Mouse (Mus musculus): ENCODE measurements around the gene Tpgs1.
A peak's percentile ranks its signal among the peaks of the same experiment; 100 is the strongest.
"Not testable (repeated sequence)": the region's sequence is repeated elsewhere in the genome, so short reads cannot be mapped to it uniquely, and the experiment has no call there.

Gene Tpgs1

GRCm38 (mm10) chr10:79691986-79692548, 22.9 kb downstream of the Tpgs1 start:
- DNase-seq (ENCODE audit: extremely low spot score, low spot score) = no peak

GRCm38 (mm10) chr10:79693580-79694378, 24.6 kb downstream of the Tpgs1 start:
- DNase-seq (ENCODE audit: extremely low spot score, low spot score) = no peak

- no peak for DNase-seq (ENCODE audit: extremely low spot score, low spot score)
Measured at GRCm38 (mm10) chr10:79694379-79694655, 25.1 kb downstream of the Tpgs1 start.

GRCm38 (mm10) chr10:79695231-79696128, 26.3 kb downstream of the Tpgs1 start:
- peak; percentile 69 for DNase-seq (ENCODE audit: extremely low spot score, low spot score)

GRCm38 (mm10) chr10:79696129-79696651, 27.0 kb downstream of the Tpgs1 start:
- DNase-seq (ENCODE audit: extremely low spot score, low spot score) = no peak

GRCm38 (mm10) chr10:79697916-79698315, 28.7 kb downstream of the Tpgs1 start:
- no peak for DNase-seq (ENCODE audit: extremely low spot score, low spot score)

GRCm38 (mm10) chr10:79698459-79698858, 29.3 kb downstream of the Tpgs1 start:
- DNase-seq (ENCODE audit: extremely low spot score, low spot score) = no peak

- DNase-seq (ENCODE audit: extremely low spot score, low spot score) = no peak
Measured at GRCm38 (mm10) chr10:79700676-79701075, 31.5 kb downstream of the Tpgs1 start.

GRCm38 (mm10) chr10:79701443-79702129, 32.4 kb downstream of the Tpgs1 start:
- DNase-seq (ENCODE audit: extremely low spot score, low spot score) = no peak

- not testable (repeated sequence) for DNase-seq (ENCODE audit: extremely low spot score, low spot score)
Measured at GRCm38 (mm10) chr10:79702970-79703369, 33.8 kb downstream of the Tpgs1 start.

GRCm38 (mm10) chr10:79703541-79703940, 34.4 kb downstream of the Tpgs1 start:
- DNase-seq (ENCODE audit: extremely low spot score, low spot score) = no peak

- DNase-seq (ENCODE audit: extremely low spot score, low spot score) = peak; percentile 98
Measured at GRCm38 (mm10) chr10:79704065-79704969, 35.1 kb downstream of the Tpgs1 start, which contains the start of gene Bsg. Bsg (plus strand) TSS chr10:79704491.

- DNase-seq (ENCODE audit: extremely low spot score, low spot score) = no peak
Measured at GRCm38 (mm10) chr10:79704970-79705360, 35.8 kb downstream of the Tpgs1 start.

GRCm38 (mm10) chr10:79705951-79706350, 36.8 kb downstream of the Tpgs1 start:
- DNase-seq (ENCODE audit: extremely low spot score, low spot score) = no peak

GRCm38 (mm10) chr10:79706406-79707094, 37.4 kb downstream of the Tpgs1 start:
- no peak for DNase-seq (ENCODE audit: extremely low spot score, low spot score)

- no peak for DNase-seq (ENCODE audit: extremely low spot score, low spot score)
Measured at GRCm38 (mm10) chr10:79707162-79707561, 38.0 kb downstream of the Tpgs1 start.

- DNase-seq (ENCODE audit: extremely low spot score, low spot score) = no peak
Measured at GRCm38 (mm10) chr10:79707759-79708158, 38.6 kb downstream of the Tpgs1 start.

GRCm38 (mm10) chr10:79708668-79709067, 39.5 kb downstream of the Tpgs1 start:
- no peak for DNase-seq (ENCODE audit: extremely low spot score, low spot score)

GRCm38 (mm10) chr10:79709307-79709706, 40.1 kb downstream of the Tpgs1 start:
- no peak for DNase-seq (ENCODE audit: extremely low spot score, low spot score)

GRCm38 (mm10) chr10:79712029-79712428, 42.9 kb downstream of the Tpgs1 start:
- DNase-seq (ENCODE audit: extremely low spot score, low spot score) = no peak
